Mouse (Mus musculus) limb, embryonic 15.5 days (tissue): ENCODE results near the gene Cers6. TPM values are rescaled to one million over a fixed set of nuclear protein-coding genes. Genes with fewer than 3 reads are reported as not detected.

Source experiments
- ATAC-seq: fragments of 200-750 bp; cut with Nextera tagmentation; 2 replicates; pipeline ENCODE4 v1.8.0; 2017; ENCODE audit warnings: low read depth, moderate TSS enrichment; ENCODE audit not compliant: insufficient number of reproducible peaks, low FRiP score, low TSS enrichment
- H3K27ac ChIP-seq: fragments of 300-500 bp; sonication (generic); 2 replicates; pipeline ENCODE4 v1.5.1; 2015; ENCODE audit warnings: moderate library complexity, mild to moderate bottlenecking, inconsistent platforms
- H3K27me3 ChIP-seq: fragments of 300-500 bp; sonication (generic); 2 replicates; pipeline ENCODE4 v1.6.1; 2015; ENCODE audit warnings: inconsistent platforms
- H3K36me3 ChIP-seq: fragments of 300-500 bp; sonication (generic); 2 replicates; pipeline ENCODE4 v1.6.1; 2015; ENCODE audit warnings: inconsistent platforms
- H3K4me1 ChIP-seq: fragments of 300-500 bp; sonication (generic); 2 replicates; pipeline ENCODE4 v1.6.1; 2015; ENCODE audit warnings: inconsistent platforms
- H3K4me2 ChIP-seq: fragments of 300-500 bp; sonication (generic); 2 replicates; pipeline ENCODE4 v1.6.1; 2015; ENCODE audit warnings: mild to moderate bottlenecking, inconsistent platforms
- H3K4me3 ChIP-seq: fragments of 300-500 bp; sonication (generic); 2 replicates; pipeline ENCODE4 v1.5.1; 2015; ENCODE audit warnings: mild to moderate bottlenecking, inconsistent platforms
- H3K9ac ChIP-seq: fragments of 300-500 bp; sonication (generic); 2 replicates; pipeline ENCODE4 v1.6.1; 2015; ENCODE audit warnings: inconsistent platforms
- H3K9me3 ChIP-seq: fragments of 300-500 bp; sonication (generic); 2 replicates; pipeline ENCODE4 v1.6.1; 2016; ENCODE audit warnings: inconsistent platforms
- WGBS: fragments of 180-500 bp; shearing (Covaris S2); methylation state at CpG from one replicate; pipeline ENCODE4 v1.1.7; 2015; 5-methylcytosine and 5-hydroxymethylcytosine counted together
- polyA plus RNA-seq: library from polyadenylated mRNA; unstranded; fragments of >200 nt; fragmentation: Nextera tagmentation; extraction: Ambion mirVana; gene quantifications from 2 replicates; pipeline ENCODE4 v1.2.1, GENCODE M21; 2015

The Cers6 gene
- polyA plus RNA-seq, 1 experiment from 2014 or later: 27.6 TPM

- Histone ChIP-seq H3K27me3 (no peaks in the 10 kb centered on the region), H3K27ac (no peak overlapping the region), H3K4me1 (peaks cover 9% of the 10 kb centered on the region), H3K9me3 (peaks cover 6% of the 10 kb centered on the region; the same call in 1 of the 2 replicates), H3K4me3 (no peak overlapping the region), H3K36me3 (no peaks in the 10 kb centered on the region), H3K4me2 (no peak overlapping the region), H3K9ac (no peak overlapping the region)
- WGBS: 82% methylated on average over 10 of the region's 10 CpGs
- ATAC-seq: no peak
Observed at GRCm38 (mm10) chr2:69113829-69114547, 252.7 kb downstream of the Cers6 start.

GRCm38 (mm10) chr2:69115921-69116320, 254.7 kb downstream of the Cers6 start:
- Histone ChIP-seq H3K4me1 (no peaks in the 10 kb centered on the region), H3K9ac (no peak overlapping the region), H3K27ac (no peak overlapping the region), H3K27me3 (no peaks in the 10 kb centered on the region), H3K4me3 (no peak overlapping the region), H3K36me3 (no peaks in the 10 kb centered on the region), H3K4me2 (no peak overlapping the region), H3K9me3 (peaks cover 6% of the 10 kb centered on the region; the same call in 1 of the 2 replicates)
- 87% methylated on average over 3 of the region's 3 CpGs for WGBS
- no peak for ATAC-seq

- no peaks in the 10 kb centered on the region for H3K27me3 ChIP-seq
- ATAC-seq: no peak
- no peak overlapping the region for H3K4me3 ChIP-seq
- WGBS: 64% methylated on average over 4 of the region's 4 CpGs
- no peaks in the 10 kb centered on the region for H3K36me3 ChIP-seq
- H3K4me1 ChIP-seq: no peaks in the 10 kb centered on the region
- H3K9me3 ChIP-seq: peaks cover 6% of the 10 kb centered on the region; the same call in 1 of the 2 replicates
- H3K27ac ChIP-seq: no peak overlapping the region
- H3K9ac ChIP-seq: no peak overlapping the region
- H3K4me2 ChIP-seq: no peak overlapping the region
Observed at GRCm38 (mm10) chr2:69116767-69117166, 255.5 kb downstream of the Cers6 start.

- Histone ChIP-seq H3K9me3 (peaks cover 6% of the 10 kb centered on the region; the same call in 1 of the 2 replicates), H3K4me3 (no peak overlapping the region), H3K9ac (no peak overlapping the region), H3K4me1 (no peaks in the 10 kb centered on the region), H3K27ac (no peak overlapping the region), H3K4me2 (no peak overlapping the region), H3K27me3 (no peaks in the 10 kb centered on the region), H3K36me3 (no peaks in the 10 kb centered on the region)
- ATAC-seq: no peak
- 78% methylated on average over 1 of the region's 1 CpGs for WGBS
Observed at GRCm38 (mm10) chr2:69118994-69119393, 257.8 kb downstream of the Cers6 start.

GRCm38 (mm10) chr2:69119718-69120117, 258.5 kb downstream of the Cers6 start:
- Histone ChIP-seq H3K4me3 (no peak overlapping the region), H3K9ac (no peak overlapping the region), H3K27me3 (no peaks in the 10 kb centered on the region), H3K27ac (no peak overlapping the region), H3K4me1 (no peaks in the 10 kb centered on the region), H3K4me2 (no peak overlapping the region), H3K9me3 (peaks cover 6% of the 10 kb centered on the region; the same call in 1 of the 2 replicates), H3K36me3 (no peaks in the 10 kb centered on the region)
- 36% methylated on average over 2 of the region's 2 CpGs for WGBS
- ATAC-seq: no peak

- Histone ChIP-seq H3K9me3 (no peaks in the 10 kb centered on the region), H3K4me3 (no peak overlapping the region), H3K27ac (no peak overlapping the region), H3K4me2 (no peak overlapping the region), H3K4me1 (no peaks in the 10 kb centered on the region), H3K9ac (no peak overlapping the region), H3K27me3 (no peaks in the 10 kb centered on the region), H3K36me3 (no peaks in the 10 kb centered on the region)
- no peak for ATAC-seq
- WGBS: 88% methylated on average over 4 of the region's 4 CpGs
Observed at GRCm38 (mm10) chr2:69121681-69122080, 260.4 kb downstream of the Cers6 start.

GRCm38 (mm10) chr2:69125425-69125824, 264.2 kb downstream of the Cers6 start:
- Histone ChIP-seq H3K9ac (no peak overlapping the region), H3K4me3 (no peak overlapping the region), H3K36me3 (no peaks in the 10 kb centered on the region), H3K4me1 (no peaks in the 10 kb centered on the region), H3K9me3 (no peaks in the 10 kb centered on the region), H3K27me3 (no peaks in the 10 kb centered on the region), H3K4me2 (no peak overlapping the region), H3K27ac (no peak overlapping the region)
- WGBS: 71% methylated on average over 3 of the region's 3 CpGs
- ATAC-seq: no peak

- H3K9ac ChIP-seq: no peak overlapping the region
- H3K9me3 ChIP-seq: no peaks in the 10 kb centered on the region
- H3K27me3 ChIP-seq: no peaks in the 10 kb centered on the region
- no peak overlapping the region for H3K27ac ChIP-seq
- ATAC-seq: no peak
- WGBS: 76% methylated on average over 7 of the region's 7 CpGs
- H3K4me3 ChIP-seq: no peak overlapping the region
- H3K36me3 ChIP-seq: no peaks in the 10 kb centered on the region
- no peaks in the 10 kb centered on the region for H3K4me1 ChIP-seq
- no peak overlapping the region for H3K4me2 ChIP-seq
Observed at GRCm38 (mm10) chr2:69128321-69128720, 267.1 kb downstream of the Cers6 start.

GRCm38 (mm10) chr2:69128921-69129395, 267.7 kb downstream of the Cers6 start:
- no peak overlapping the region for H3K9ac ChIP-seq
- H3K9me3 ChIP-seq: no peaks in the 10 kb centered on the region
- H3K27me3 ChIP-seq: no peaks in the 10 kb centered on the region
- no peak overlapping the region for H3K4me3 ChIP-seq
- no peak overlapping the region for H3K4me2 ChIP-seq
- no peak for ATAC-seq
- H3K36me3 ChIP-seq: no peaks in the 10 kb centered on the region
- 0 out of 2 replicates have a peak overlapping the region, but pooled peaks have one; percentile 19 for H3K27ac ChIP-seq
- no peaks in the 10 kb centered on the region for H3K4me1 ChIP-seq
- 69% methylated on average over 10 of the region's 10 CpGs for WGBS

GRCm38 (mm10) chr2:69129425-69130210, 268.4 kb downstream of the Cers6 start:
- H3K4me3 ChIP-seq: no peak overlapping the region
- no peak for ATAC-seq
- H3K9ac ChIP-seq: no peak overlapping the region
- H3K4me1 ChIP-seq: no peaks in the 10 kb centered on the region
- H3K9me3 ChIP-seq: no peaks in the 10 kb centered on the region
- WGBS: 68% methylated on average over 7 of the region's 7 CpGs
- no peak overlapping the region for H3K27ac ChIP-seq
- no peaks in the 10 kb centered on the region for H3K27me3 ChIP-seq
- H3K4me2 ChIP-seq: no peak overlapping the region
- H3K36me3 ChIP-seq: no peaks in the 10 kb centered on the region

GRCm38 (mm10) chr2:69132046-69132445, 270.8 kb downstream of the Cers6 start:
- no peaks in the 10 kb centered on the region for H3K36me3 ChIP-seq
- no peaks in the 10 kb centered on the region for H3K9me3 ChIP-seq
- 85% methylated on average over 3 of the region's 3 CpGs for WGBS
- no peak for ATAC-seq
- no peak overlapping the region for H3K27ac ChIP-seq
- H3K4me1 ChIP-seq: peaks cover 7% of the 10 kb centered on the region; the same call in 1 of the 2 replicates
- H3K4me2 ChIP-seq: no peak overlapping the region
- no peak overlapping the region for H3K4me3 ChIP-seq
- no peaks in the 10 kb centered on the region for H3K27me3 ChIP-seq
- H3K9ac ChIP-seq: no peak overlapping the region

GRCm38 (mm10) chr2:69132488-69133040, 271.3 kb downstream of the Cers6 start:
- Histone ChIP-seq H3K4me1 (peaks cover 7% of the 10 kb centered on the region; the same call in 1 of the 2 replicates), H3K9me3 (no peaks in the 10 kb centered on the region), H3K27me3 (no peaks in the 10 kb centered on the region), H3K9ac (no peak overlapping the region), H3K4me2 (no peak overlapping the region), H3K27ac (no peak overlapping the region), H3K4me3 (no peak overlapping the region), H3K36me3 (no peaks in the 10 kb centered on the region)
- WGBS: 66% methylated on average over 5 of the region's 5 CpGs
- ATAC-seq: no peak
